Mouse (Mus musculus): ENCODE measurements around the gene Snx7. TPM values are rescaled to one million over a fixed set of nuclear protein-coding genes. Genes with fewer than 3 reads are reported as not detected.

The Snx7 gene
- polyA plus RNA-seq (2015; fragmentation: Illumina TruSeq; extraction: RNeasy Lipid Tissue Mini Kit (QIAGEN cat#74804); ENCODE audit: insufficient read depth, low replicate concordance), result 6.2 TPM

DNA sequence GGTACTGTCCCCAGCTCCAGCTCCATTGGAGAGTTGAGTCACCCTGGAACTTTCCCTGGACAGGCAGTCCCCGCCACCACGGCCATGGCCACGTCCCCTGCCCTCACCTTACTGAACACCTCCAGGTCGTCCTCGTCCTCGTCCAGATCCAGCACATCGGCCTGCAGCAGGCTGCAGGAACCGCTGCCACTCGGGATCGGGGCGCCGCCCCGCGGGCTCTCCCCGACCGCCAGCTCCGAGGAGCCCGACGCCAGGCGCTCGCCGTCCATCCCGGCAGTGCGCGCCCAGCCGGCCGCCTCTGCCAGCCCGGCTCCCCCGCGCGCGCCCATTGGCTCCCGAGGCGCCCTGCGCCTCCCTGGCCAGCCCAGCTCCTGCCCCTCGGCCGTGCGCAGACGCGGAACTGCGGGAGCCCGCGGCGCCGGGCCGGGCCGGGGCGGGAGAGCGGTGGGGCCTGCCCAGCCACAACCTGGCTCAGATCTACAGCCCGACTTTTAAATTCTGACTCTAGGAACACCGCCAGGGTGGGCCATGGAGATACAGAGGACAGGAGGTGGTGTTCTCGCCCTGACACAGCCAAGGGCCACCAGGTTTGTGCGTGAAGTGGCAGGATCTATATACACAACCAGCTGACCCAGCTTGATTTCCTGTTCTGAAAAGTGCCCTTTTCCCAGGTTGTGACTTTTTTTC, at the start of gene Snx7:
Snx7 (minus strand) TSS at position 300 of the 687 bp plus-strand sequence.

